Mouse (Mus musculus) CD4-positive, CD25-positive, alpha-beta regulatory T cell, adult 2 months (primary cell): ENCODE measurements around the gene H2-Eb1.
A peak's percentile ranks its signal among the peaks of the same experiment; 100 is the strongest.
"Not testable (repeated sequence)": the region's sequence is repeated elsewhere in the genome, so short reads cannot be mapped to it uniquely, and the experiment has no call there.

Experiments used
- DNase-seq: peaks from one replicate; pipeline ENCODE4 v3.0.0-alpha.2; 2012; ENCODE audit warnings: low read depth, low spot score

The H2-Eb1 gene

GRCm38 (mm10) chr17:34288131-34288530 is 17.5 kb upstream of the H2-Eb1 start:
- DNase-seq: no peak

- DNase-seq: peak; percentile 93
Measured at GRCm38 (mm10) chr17:34291609-34292008, 14.1 kb upstream of the H2-Eb1 start.

- no peak for DNase-seq
Measured at GRCm38 (mm10) chr17:34292570-34292969, 13.1 kb upstream of the H2-Eb1 start.

GRCm38 (mm10) chr17:34293533-34293932 is 12.1 kb upstream of the H2-Eb1 start:
- DNase-seq: peak; percentile 40

GRCm38 (mm10) chr17:34294249-34294648 is 11.4 kb upstream of the H2-Eb1 start:
- DNase-seq: no peak

GRCm38 (mm10) chr17:34295307-34295706 is 10.4 kb upstream of the H2-Eb1 start:
- no peak for DNase-seq

- peak; percentile 85 for DNase-seq
Measured at GRCm38 (mm10) chr17:34295891-34296794, 9.5 kb upstream of the H2-Eb1 start.

GRCm38 (mm10) chr17:34299356-34299755 is 6.3 kb upstream of the H2-Eb1 start:
- DNase-seq: no peak

GRCm38 (mm10) chr17:34300071-34300470 is 5.6 kb upstream of the H2-Eb1 start:
- no peak for DNase-seq

GRCm38 (mm10) chr17:34300691-34301566 is 4.7 kb upstream of the H2-Eb1 start:
- peak; percentile 59 for DNase-seq

GRCm38 (mm10) chr17:34301670-34302190 is 3.9 kb upstream of the H2-Eb1 start:
- no peak for DNase-seq

- no peak for DNase-seq
Measured at GRCm38 (mm10) chr17:34303789-34304188, 1.9 kb upstream of the H2-Eb1 start.

GRCm38 (mm10) chr17:34304751-34305150 is 916 bp upstream of the H2-Eb1 start:
- peak; percentile 88 for DNase-seq

- DNase-seq: no peak
Measured at GRCm38 (mm10) chr17:34306407-34306806, 740 bp downstream of the H2-Eb1 start.

GRCm38 (mm10) chr17:34307216-34307615 is 1.5 kb downstream of the H2-Eb1 start:
- no peak for DNase-seq

- no peak for DNase-seq
Measured at GRCm38 (mm10) chr17:34308161-34308560, 2.5 kb downstream of the H2-Eb1 start.

GRCm38 (mm10) chr17:34309225-34309624 is 3.6 kb downstream of the H2-Eb1 start:
- no peak for DNase-seq

- DNase-seq: peak; percentile 82
Measured at GRCm38 (mm10) chr17:34309683-34310385, 4.2 kb downstream of the H2-Eb1 start.

- not testable (repeated sequence) for DNase-seq
Measured at GRCm38 (mm10) chr17:34310526-34310925, 4.9 kb downstream of the H2-Eb1 start.

- DNase-seq: no peak
Measured at GRCm38 (mm10) chr17:34312185-34312584, 6.5 kb downstream of the H2-Eb1 start.

- DNase-seq: peak; percentile 91
Measured at GRCm38 (mm10) chr17:34313393-34313792, 7.7 kb downstream of the H2-Eb1 start.
